30 mouse cellular contexts compared by ENCODE assay signal in the genomic region with DNA sequence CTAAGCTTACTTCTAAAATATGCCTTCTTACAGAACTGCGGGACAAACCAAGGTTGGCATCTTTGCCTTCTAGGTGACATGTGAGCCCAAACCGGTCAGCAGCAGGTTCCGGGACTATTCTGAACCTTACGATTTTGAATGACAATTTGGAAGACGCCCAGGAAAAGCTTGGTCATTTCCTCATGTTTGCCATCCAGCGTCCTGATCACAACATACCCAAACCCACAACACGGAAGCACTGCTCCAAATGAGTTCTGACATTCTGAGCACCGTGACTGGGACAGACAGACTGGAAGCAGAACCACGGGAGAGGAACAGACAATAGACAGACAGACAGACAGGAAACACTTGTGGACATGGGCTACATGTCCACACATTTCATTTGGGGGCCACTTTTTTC. TPM values are rescaled to one million over a fixed set of nuclear protein-coding genes. Genes with fewer than 3 reads are reported as not detected.
DNase-seq lines count a peak whose midpoint lies in the region; ATAC-seq and TF ChIP-seq lines count a peak whose summit lies in the region.
"Had no signal": no experiment of that assay in that cellular context is flagged by ENCODE, and none has a peak within 500 bp of the region (broad histone marks: within the 10 kb centered on the region; RNA-seq: fewer than 3 reads in every experiment).

No protein-coding gene starts in this region.

- no peak for TF ChIP-seq EP300 in lung, postnatal 0 days (IDR thresholded peaks at IDR 0.05)

- no peak overlapping the region for H3K9ac ChIP-seq in lung, postnatal 0 days (replicated peaks; ENCODE audit: low read depth)
- H3K9ac ChIP-seq: embryonic facial prominence, embryonic 15.5 days; forebrain, embryonic 12.5 days; heart, embryonic 15.5 days; hindbrain, embryonic 12.5 days; intestine, embryonic 15.5 days; limb, embryonic 13.5 days; midbrain, embryonic 15.5 days had no signal

- peak; percentile 7 for DNase-seq in lung, postnatal 14 days
- no peak for DNase-seq in lung, postnatal 0 days (ENCODE audit: low spot score)
- no peak for DNase-seq in kidney, adult 8-10 months
- no peak for DNase-seq in gastrocnemius, postnatal 36 days
- no peak for DNase-seq in gastrocnemius, postnatal 4 days (ENCODE audit: low spot score in 2 of 2)
- DNase-seq: adrenal gland, postnatal 10 days; cerebellum, adult 11 months; cerebellum, postnatal 10 days; gastrocnemius, postnatal 25 days; kidney, adult 9 months; kidney, postnatal 10 days; right cerebral cortex, adult 18-20 months; spleen, adult 18-20 months; thymus, adult 18-20 months; thymus, postnatal 25 days had no signal

- no peak overlapping the region for H3K27ac ChIP-seq in lung, postnatal 0 days (ENCODE audit: low read length)
- peak overlapping the region; percentile 45 for H3K27ac ChIP-seq in macrophage
- H3K27ac ChIP-seq: embryonic facial prominence, embryonic 10.5 days; embryonic facial prominence, embryonic 15.5 days; forebrain, embryonic 12.5 days; heart, embryonic 15.5 days; hindbrain, embryonic 12.5 days; hindbrain, postnatal 0 days; intestine, embryonic 15.5 days; left cerebral cortex, adult 2 months; midbrain, embryonic 10.5 days; midbrain, embryonic 15.5 days had no signal

- H3K27me3 ChIP-seq in lung, postnatal 0 days (replicated peaks; ENCODE audit: insufficient read depth, low read length): no peaks in the 10 kb centered on the region
- H3K27me3 ChIP-seq: embryonic facial prominence, embryonic 15.5 days; forebrain, embryonic 12.5 days; heart, embryonic 15.5 days; hindbrain, embryonic 12.5 days; intestine, embryonic 15.5 days; limb, embryonic 13.5 days; midbrain, embryonic 15.5 days had no signal

- 70% methylated on average over 9 of the region's 9 CpGs for WGBS in lung, postnatal 0 days
- WGBS in macrophage (ENCODE audit: missing documents): 36% methylated on average over 9 of the region's 9 CpGs

- H3K79me2 ChIP-seq in macrophage (ENCODE audit: inconsistent target): no peaks in the 10 kb centered on the region

- no peaks in the 10 kb centered on the region for H3K36me3 ChIP-seq in lung, postnatal 0 days (ENCODE audit: insufficient read depth, low read length)
- H3K36me3 ChIP-seq in macrophage (ENCODE audit: inconsistent target): peaks cover 7% of the 10 kb centered on the region
- H3K36me3 ChIP-seq: embryonic facial prominence, embryonic 15.5 days; heart, embryonic 15.5 days; midbrain, embryonic 15.5 days had no signal

- TF ChIP-seq CTCF in lung, postnatal 0 days (IDR thresholded peaks at IDR 0.05): no peak

- no peak overlapping the region for H3K4me3 ChIP-seq in lung, postnatal 0 days (ENCODE audit: low read depth, low read length)
- H3K4me3 ChIP-seq in macrophage (ENCODE audit: inconsistent target): no peak overlapping the region
- H3K4me3 ChIP-seq: embryonic facial prominence, embryonic 10.5 days; embryonic facial prominence, embryonic 15.5 days; forebrain, embryonic 12.5 days; heart, embryonic 15.5 days; hindbrain, embryonic 12.5 days; intestine, embryonic 15.5 days; left cerebral cortex, adult 2 months; limb, embryonic 13.5 days; midbrain, embryonic 10.5 days; midbrain, embryonic 15.5 days had no signal

- no peaks in the 10 kb centered on the region for H3K9me3 ChIP-seq in lung, postnatal 0 days (ENCODE audit: low read length)
- H3K9me3 ChIP-seq: embryonic facial prominence, embryonic 10.5 days; embryonic facial prominence, embryonic 15.5 days; forebrain, embryonic 12.5 days; G1E; heart, embryonic 15.5 days; hindbrain, embryonic 12.5 days; intestine, embryonic 15.5 days; limb, embryonic 13.5 days; midbrain, embryonic 10.5 days; midbrain, embryonic 15.5 days had no signal

- intact Hi-C loops in gastrocnemius, postnatal 36 days (cut with DNase I): no loop called here

- no peak overlapping the region for H3K4me2 ChIP-seq in lung, postnatal 0 days (replicated peaks; ENCODE audit: low read depth, low read length)
- H3K4me2 ChIP-seq: embryonic facial prominence, embryonic 15.5 days; forebrain, embryonic 12.5 days; heart, embryonic 15.5 days; hindbrain, embryonic 12.5 days; intestine, embryonic 15.5 days; limb, embryonic 13.5 days; liver, embryonic 11.5 days; midbrain, embryonic 15.5 days had no signal

- ATAC-seq in lung, postnatal 0 days: no peak
- ATAC-seq in common myeloid progenitor, adult 5-6 weeks (replicated peaks; ENCODE audit: low read depth, poor library complexity, severe bottlenecking): peak; percentile 64
- ATAC-seq: intestine, embryonic 15.5 days; midbrain, embryonic 15.5 days had no signal

- no peaks in the 10 kb centered on the region for H3K4me1 ChIP-seq in lung, postnatal 0 days (ENCODE audit: insufficient read depth, low read depth, low read length)
- H3K4me1 ChIP-seq: embryonic facial prominence, embryonic 10.5 days; embryonic facial prominence, embryonic 15.5 days; forebrain, embryonic 12.5 days; heart, embryonic 15.5 days; hindbrain, embryonic 12.5 days; intestine, embryonic 15.5 days; midbrain, embryonic 10.5 days had no signal

RNA-seq across cellular contexts. Expression of gene Hmgb2, which starts 29.7 kb away (rescaled TPM):
- 94.8 and 106 TPM in 2 replicates for polyA plus RNA-seq in lung, postnatal 0 days (2015; fragmentation: Nextera tagmentation; extraction: Ambion mirVana)
- total RNA-seq in common myeloid progenitor, adult 5-6 weeks (2017): 391 and 402 TPM in 2 replicates
- total RNA-seq in macrophage (2018; cell fraction: chromatin; rRNA removed): 10 to 100 TPM; 15.8 to 89.1 (median 38.2) TPM
- total RNA-seq in macrophage (2018; cell fraction: cytosol; rRNA removed): 10 to 100 TPM; 14.3 to 42.3 (median 20.8) TPM
- total RNA-seq in macrophage (2018; cell fraction: nucleus; rRNA removed): 10 to 100 TPM; 17.9 to 80.8 (median 41.3) TPM
- 14.7 to 36.9 TPM (median 28.3 TPM) in 3 replicates for polyA plus RNA-seq in macrophage (2018)
- total RNA-seq in gastrocnemius, postnatal 36 days (2021): 1 to 10 TPM; 5.0 to 7.4 TPM
- total RNA-seq in gastrocnemius, postnatal 4 days (2021): 100 to 1,000 TPM in 1 of 2 experiments, 10 to 100 TPM in 1; 99.6 to 103 TPM

RNA-seq across cellular contexts. Expression of gene Sap30, which starts 53.7 kb away (rescaled TPM):
- polyA plus RNA-seq in lung, postnatal 0 days (2015; fragmentation: Nextera tagmentation; extraction: Ambion mirVana): 17.3 and 18.5 TPM in 2 replicates
- 68.9 and 70.1 TPM in 2 replicates for total RNA-seq in common myeloid progenitor, adult 5-6 weeks (2017)
- 10 to 100 TPM in 16 of 26 experiments, 1 to 10 TPM in 10; 1.6 to 52.1 (median 11.5) TPM for total RNA-seq in macrophage (2018; cell fraction: chromatin; rRNA removed)
- total RNA-seq in macrophage (2018; cell fraction: cytosol; rRNA removed): 100 to 1,000 TPM in 1 of 26 experiments, 10 to 100 TPM in 25; 37.0 to 156 (median 58.1) TPM
- total RNA-seq in macrophage (2018; cell fraction: nucleus; rRNA removed): 10 to 100 TPM in 24 of 26 experiments, 1 to 10 TPM in 2; 8.9 to 85.8 (median 25.4) TPM
- polyA plus RNA-seq in macrophage (2018): 25.6 to 46.1 TPM (median 39.6 TPM) in 3 replicates
- 10 to 100 TPM; 11.7 to 14.2 TPM for total RNA-seq in gastrocnemius, postnatal 36 days (2021)
- total RNA-seq in gastrocnemius, postnatal 4 days (2021): 10 to 100 TPM; 25.3 to 31.6 TPM

Comparison
In these comparisons a context has a peak if more than half of its experiments do, and no peak if none do; other contexts are left out.
1. RNA of gene Hmgb2, which starts 29.7 kb away (total RNA-seq): 391 to 402 TPM in common myeloid progenitor, adult 5-6 weeks and 99.6 to 103 TPM in gastrocnemius, postnatal 4 days; 5.0 to 7.4 TPM in gastrocnemius, postnatal 36 days; every median in the first group is over 10 times any median in the second.